Mouse (Mus musculus) MEL (cell line): Measurements from ENCODE around the gene Zfp1. TPM values are rescaled to one million over a fixed set of nuclear protein-coding genes. Genes with fewer than 3 reads are reported as not detected.

Experiments used
- DNase-seq: peaks from one replicate; pipeline ENCODE4 v3.0.0; 2011; ENCODE audit warnings: low read depth, low spot score
- H3K27ac ChIP-seq: 2 replicates; pipeline ENCODE4 v1.5.1; 2012; ENCODE audit warnings: low read depth, mild to moderate bottlenecking, control low read depth, low read length, moderate library complexity; ENCODE audit not compliant: control insufficient read depth
- H3K27me3 ChIP-seq, 2 experiments: fragments of 150-350 bp in 1 of 2; sonication (generic) in 1 of 2; 2 replicates each; pipeline ENCODE4 v1.6.1; 2012; ENCODE audit warnings: low read length in 2 of 2, mild to moderate bottlenecking in 2 of 2, improper control_type of control experiment in 1 of 2, moderate library complexity in 1 of 2; ENCODE audit not compliant: insufficient read depth in 2 of 2, control insufficient read depth in 1 of 2
- H3K36me3 ChIP-seq, 2 experiments: 2 replicates each; pipeline ENCODE4 v1.6.1; 2012 to 2014; ENCODE audit warnings: low read length in 2 of 2, improper control_type of control experiment in 1 of 2, inconsistent platforms in 1 of 2, mild to moderate bottlenecking in 1 of 2; ENCODE audit not compliant: insufficient read depth in 2 of 2, control insufficient read depth in 1 of 2
- H3K4me1 ChIP-seq, 2 experiments: fragments of 150-350 bp in 1 of 2; sonication (generic) in 1 of 2; 2 replicates each; pipeline ENCODE4 v1.6.1; 2012; ENCODE audit warnings: low read length in 2 of 2, improper control_type of control experiment in 1 of 2, mild to moderate bottlenecking in 1 of 2; ENCODE audit not compliant: insufficient read depth in 2 of 2, control insufficient read depth in 1 of 2
- H3K4me3 ChIP-seq, 2 experiments: fragments of 150-350 bp in 1 of 2; sonication (generic) in 1 of 2; 2 replicates each; pipeline ENCODE4 v1.5.1; 2012; ENCODE audit warnings: low read depth in 2 of 2, low read length in 2 of 2, mild to moderate bottlenecking in 2 of 2, moderate library complexity in 2 of 2, control low read depth in 1 of 2, improper control_type of control experiment in 1 of 2; ENCODE audit not compliant: control insufficient read depth in 1 of 2, insufficient read depth in 1 of 2
- H3K79me2 ChIP-seq: 2 replicates; pipeline ENCODE4 v1.6.1; 2012; ENCODE audit warnings: mild to moderate bottlenecking, low read length, moderate library complexity; ENCODE audit not compliant: control insufficient read depth, poor library complexity, insufficient read depth
- H3K9ac ChIP-seq: 2 replicates; pipeline ENCODE4 v1.6.1; 2012; ENCODE audit warnings: low read depth, mild to moderate bottlenecking, control low read depth, low read length, moderate library complexity; ENCODE audit not compliant: control insufficient read depth, poor library complexity, severe bottlenecking
- H3K9me3 ChIP-seq: fragments of 150-350 bp; sonication (generic); replicated peaks from 2 replicates; pipeline ENCODE4 v1.6.1; 2012; ENCODE audit warnings: mild to moderate bottlenecking, low read length, improper control_type of control experiment, moderate library complexity; ENCODE audit not compliant: insufficient read depth
- CHD2 ChIP-seq: IDR thresholded peaks from 2 replicates; pipeline ENCODE4 v1.6.1; 2011; ENCODE audit warnings: low read length, improper control_type of control experiment
- ELF1 ChIP-seq: IDR thresholded peaks from 2 replicates; pipeline ENCODE4 v1.6.1; 2014; ENCODE audit warnings: low read depth, mild to moderate bottlenecking, inconsistent platforms, low read length, improper control_type of control experiment, moderate library complexity
- EP300 ChIP-seq, 2 experiments: IDR thresholded peaks; 2 replicates each; pipeline ENCODE4 v1.6.1; 2011; ENCODE audit warnings: improper control_type of control experiment in 2 of 2, low read length in 2 of 2, low read depth in 1 of 2, mild to moderate bottlenecking in 1 of 2
- ETS1 ChIP-seq: IDR thresholded peaks from 2 replicates; pipeline ENCODE4 v1.6.1; 2012; ENCODE audit warnings: low read depth, mild to moderate bottlenecking, inconsistent platforms, low read length, improper control_type of control experiment, moderate library complexity
- GATA1 ChIP-seq: IDR thresholded peaks from 2 replicates; pipeline ENCODE4 v1.6.1; 2011; ENCODE audit warnings: low read depth, low read length, improper control_type of control experiment
- JUND ChIP-seq: IDR thresholded peaks from 2 replicates; pipeline ENCODE4 v1.6.1; 2011; ENCODE audit warnings: low read depth, mild to moderate bottlenecking, improper control_type of control experiment, low read length
- KAT2A ChIP-seq: conservative IDR thresholded peaks from 2 replicates; pipeline ENCODE4 v1.6.1; 2012; ENCODE audit warnings: low read depth, low read length, improper control_type of control experiment, inconsistent platforms
- MEF2A ChIP-seq: IDR thresholded peaks from 2 replicates; pipeline ENCODE4 v1.6.1; 2014; ENCODE audit warnings: low read depth, mild to moderate bottlenecking, inconsistent platforms, low read length, improper control_type of control experiment; ENCODE audit not compliant: poor library complexity, insufficient replicate concordance, severe bottlenecking; ENCODE audit errors: extremely low read depth
- NELFE ChIP-seq: IDR thresholded peaks from 2 replicates; pipeline ENCODE4 v1.6.1; 2011; ENCODE audit warnings: low read depth, low read length, improper control_type of control experiment
- POLR2AphosphoS2 ChIP-seq: IDR thresholded peaks from 2 replicates; pipeline ENCODE4 v1.6.1; 2011; ENCODE audit warnings: low read length, improper control_type of control experiment
- RCOR1 ChIP-seq: IDR thresholded peaks from 2 replicates; pipeline ENCODE4 v1.6.1; 2012; ENCODE audit warnings: low read depth, mild to moderate bottlenecking, inconsistent platforms, low read length, improper control_type of control experiment
- SIN3A ChIP-seq: IDR thresholded peaks from 2 replicates; pipeline ENCODE4 v1.6.1; 2012; ENCODE audit warnings: low read length, improper control_type of control experiment, inconsistent platforms
- TAL1 ChIP-seq: IDR thresholded peaks from 2 replicates; pipeline ENCODE4 v1.6.1; 2012; ENCODE audit warnings: mild to moderate bottlenecking, inconsistent platforms, low read length, moderate library complexity, mixed read lengths
- TBP ChIP-seq: IDR thresholded peaks from 2 replicates; pipeline ENCODE4 v1.8.0; 2011; ENCODE audit warnings: low read depth, low read length, improper control_type of control experiment
- USF2 ChIP-seq, 2 experiments: IDR thresholded peaks; 2 replicates each; pipeline ENCODE4 v1.6.1; 2011 to 2012; ENCODE audit warnings: improper control_type of control experiment in 2 of 2, low read length in 2 of 2, borderline replicate concordance in 1 of 2, inconsistent platforms in 1 of 2, low read depth in 1 of 2, mild to moderate bottlenecking in 1 of 2; ENCODE audit not compliant: insufficient read depth in 1 of 2
- ZNF384 ChIP-seq: IDR thresholded peaks from 2 replicates; pipeline ENCODE4 v1.6.1; 2012; ENCODE audit warnings: low read depth, mild to moderate bottlenecking, inconsistent platforms, low read length, improper control_type of control experiment
- polyA plus RNA-seq, 2 experiments: library from polyadenylated mRNA; stranded (reverse) in 1 of 2; unstranded in 1 of 2; fragments of >175 nt in 1 of 2; fragments of >200 nt in 1 of 2; gene quantifications; 2 replicates each; pipeline versions ENCODE4 v1.2.1 to v1.2.4; 2012; ENCODE audit warnings: low replicate concordance in 2 of 2, low read depth in 1 of 2; ENCODE audit not compliant: insufficient read length in 2 of 2, insufficient read depth in 1 of 2, missing spikeins in 1 of 2
- total RNA-seq: library from RNA; depleted of rRNA; stranded (reverse); fragments of 300-350 nt; gene quantifications from 2 replicates; pipeline ENCODE4 v1.2.3, GENCODE M21; 2012

Gene Zfp1
- total and polyA plus RNA-seq, 3 experiments: 12.2 to 12.4 TPM; not detected in 1

- Histone ChIP-seq H3K27me3 (no peaks in the 10 kb centered on the region), H3K4me1 (peaks cover 9 to 13% of the 10 kb centered on the region in 2 experiments), H3K9me3 (no peaks in the 10 kb centered on the region), H3K4me3 (no peak overlapping the region), H3K27ac (no peak overlapping the region), H3K9ac (no peak overlapping the region), H3K79me2 (no peaks in the 10 kb centered on the region)
- no peak for DNase-seq
- TF ChIP-seq EP300 (IDR thresholded peaks at IDR 0.05; ENCODE audit: low read depth in 1 of 2, low read length in 2 of 2) (no peak), KAT2A (no peak), JUND (no peak), RCOR1 (no peak), ZNF384 (no peak), USF2 (IDR thresholded peaks at IDR 0.05; ENCODE audit: borderline replicate concordance in 1 of 2, insufficient read depth in 1 of 2, low read depth in 1 of 2, low read length in 2 of 2) (no peak), NELFE (no peak), ETS1 (no peak), SIN3A (no peak), POLR2AphosphoS2 (no peak), TAL1 (no peak), CHD2 (no peak), TBP (no peak), GATA1 (no peak), MEF2A (no peak)
- TF ChIP-seq, all 39 proteins: peak for 0
- peaks cover 0 to 7% of the 10 kb centered on the region in 2 experiments; a peak in 3 of 4 replicates for H3K36me3 ChIP-seq
These were observed 72.3 kb downstream of the Zfp1 start for GRCm38 (mm10) chr8:111715514-111715913.

DNA sequence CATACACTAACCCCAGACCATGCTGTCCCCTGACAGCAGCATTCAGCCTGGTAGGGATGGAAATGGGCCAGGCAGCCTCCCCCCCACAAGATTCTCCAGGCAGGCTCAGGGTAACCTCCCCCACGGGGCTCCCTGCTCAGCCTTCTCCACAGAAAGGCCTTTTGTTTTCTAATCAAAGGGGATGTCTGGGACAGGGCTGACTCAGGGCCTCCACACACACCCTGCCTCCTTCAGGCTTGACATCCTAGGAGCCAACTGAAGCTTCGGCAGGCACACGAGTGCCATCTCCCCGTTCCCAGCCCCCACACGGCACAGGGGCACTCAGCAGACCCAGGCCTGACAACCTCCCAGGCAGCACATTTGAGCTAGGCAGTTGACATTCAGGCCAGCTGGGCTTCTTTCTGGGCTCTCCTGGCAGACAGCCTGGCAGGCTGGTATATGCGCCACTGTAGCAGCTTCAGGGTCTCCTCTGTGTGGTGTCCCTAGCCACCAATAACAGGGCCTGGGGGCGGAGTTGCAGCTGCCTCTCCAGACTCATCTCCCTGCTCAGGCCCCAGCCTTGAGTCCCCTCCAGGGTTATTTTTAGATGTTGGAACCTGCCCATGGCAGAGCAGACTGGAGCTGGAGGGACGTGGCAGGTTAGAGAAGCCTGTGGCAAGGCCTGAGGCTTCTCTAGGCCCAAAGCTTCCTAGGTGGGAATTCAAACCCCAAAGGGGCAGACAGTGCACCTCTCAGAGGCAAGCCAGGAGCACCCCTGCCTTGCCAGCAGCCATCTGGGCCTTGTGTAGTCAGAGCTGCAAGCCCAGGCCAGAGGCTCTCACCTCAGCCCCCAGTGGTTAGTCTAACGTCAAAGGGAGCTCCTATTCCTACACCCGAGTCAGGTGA is 73.6 kb downstream of the Zfp1 start:
- Histone ChIP-seq H3K9ac (no peak overlapping the region), H3K9me3 (no peaks in the 10 kb centered on the region)
- TF ChIP-seq MEF2A: 0 out of 2 replicates have a peak, but pooled peaks have one; percentile 16
- TF ChIP-seq ELF1: no peak

More for the DNA sequence above, 73.6 kb downstream of the Zfp1 start:
- H3K27ac ChIP-seq: no peak overlapping the region; the same call in 1 of the 2 replicates
- no peaks in the 10 kb centered on the region for H3K79me2 ChIP-seq
- H3K36me3 ChIP-seq: peaks cover 0 to 7% of the 10 kb centered on the region in 2 experiments; a peak in 3 of 4 replicates
- no peak overlapping the region for H3K4me3 ChIP-seq
- DNase-seq: peak; percentile 20
- no peaks in the 10 kb centered on the region for H3K27me3 ChIP-seq
- peaks cover 9 to 13% of the 10 kb centered on the region in 2 experiments for H3K4me1 ChIP-seq
